Mouse (Mus musculus) testis, adult 2 months (tissue): ENCODE results near the gene Usp4.

Experiments
- CTCF ChIP-seq: fragments of 200-500 bp; IDR thresholded peaks from 2 replicates; pipeline ENCODE4 v1.5.1; 2012; ENCODE audit warnings: low read depth, mild to moderate bottlenecking, inconsistent platforms, low read length, moderate library complexity; ENCODE audit not compliant: control insufficient read depth, insufficient read depth, insufficient replicate concordance
- POLR2A ChIP-seq: fragments of 200-500 bp; IDR thresholded peaks from 2 replicates; pipeline ENCODE4 v1.6.1; 2012; ENCODE audit warnings: low read depth, mild to moderate bottlenecking, inconsistent platforms, low read length, moderate library complexity; ENCODE audit not compliant: control insufficient read depth

DNA sequence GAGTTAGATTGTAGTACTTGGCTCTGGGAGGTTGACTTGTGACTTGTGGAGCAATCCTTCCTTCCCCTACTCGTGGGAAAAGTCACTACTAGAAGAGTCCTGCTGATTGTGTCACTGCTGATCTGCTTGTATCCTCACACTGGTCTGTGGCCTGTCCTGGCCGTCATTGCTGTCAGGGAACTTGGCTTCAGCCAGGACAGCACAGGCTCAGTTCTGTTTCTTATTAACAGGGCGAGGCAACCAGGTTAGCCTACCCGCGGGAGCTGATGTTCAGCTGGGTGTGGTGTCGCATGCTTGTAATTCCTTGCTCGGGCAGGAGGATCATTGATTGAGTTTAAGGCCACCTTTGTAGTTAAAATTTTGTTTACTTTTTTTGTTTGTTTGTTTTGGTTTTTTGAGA, 37.4 kb downstream of the Usp4 start:
- no peak for TF ChIP-seq CTCF
- no peak for TF ChIP-seq POLR2A
